Mouse (Mus musculus) limb, embryonic 10.5 days (tissue): ENCODE results near the gene Asmt. TPM values are rescaled to one million over a fixed set of nuclear protein-coding genes. Genes with fewer than 3 reads are reported as not detected.

Source experiments
- DNase-seq: peaks from one replicate; pipeline ENCODE4 v3.0.0-alpha.2; 2017; ENCODE audit warnings: low spot score
- H3K27ac ChIP-seq: fragments of 300-500 bp; sonication (generic); 2 replicates; pipeline ENCODE4 v1.5.1; 2016; ENCODE audit warnings: mild to moderate bottlenecking
- H3K27me3 ChIP-seq: fragments of 300-500 bp; sonication (generic); 2 replicates; pipeline ENCODE4 v1.6.1; 2016; ENCODE audit warnings: low read depth, mild to moderate bottlenecking; ENCODE audit not compliant: poor library complexity, severe bottlenecking
- H3K36me3 ChIP-seq: fragments of 300-500 bp; sonication (generic); 2 replicates; pipeline ENCODE4 v1.6.1; 2016; ENCODE audit warnings: mild to moderate bottlenecking, moderate library complexity
- H3K4me1 ChIP-seq: fragments of 300-500 bp; sonication (generic); 2 replicates; pipeline ENCODE4 v1.6.1; 2016
- H3K4me3 ChIP-seq: fragments of 300-500 bp; sonication (generic); 2 replicates; pipeline ENCODE4 v1.5.1; 2016; ENCODE audit warnings: mild to moderate bottlenecking, moderate library complexity
- H3K9me3 ChIP-seq: fragments of 300-500 bp; sonication (generic); replicated peaks from 2 replicates; pipeline ENCODE4 v1.6.1; 2016; ENCODE audit warnings: mild to moderate bottlenecking
- WGBS: fragments of 180-500 bp; shearing (Covaris S2); methylation state at CpG from one replicate; pipeline ENCODE4 v1.1.7; 2016; 5-methylcytosine and 5-hydroxymethylcytosine counted together
- polyA plus RNA-seq: library from polyadenylated mRNA; unstranded; fragments of >200 nt; fragmentation: Nextera tagmentation; extraction: Ambion mirVana; gene quantifications from 2 replicates; pipeline ENCODE4 v1.2.1, GENCODE M21; 2016

Asmt gene
- polyA plus RNA-seq: not detected in 2 replicates

DNA sequence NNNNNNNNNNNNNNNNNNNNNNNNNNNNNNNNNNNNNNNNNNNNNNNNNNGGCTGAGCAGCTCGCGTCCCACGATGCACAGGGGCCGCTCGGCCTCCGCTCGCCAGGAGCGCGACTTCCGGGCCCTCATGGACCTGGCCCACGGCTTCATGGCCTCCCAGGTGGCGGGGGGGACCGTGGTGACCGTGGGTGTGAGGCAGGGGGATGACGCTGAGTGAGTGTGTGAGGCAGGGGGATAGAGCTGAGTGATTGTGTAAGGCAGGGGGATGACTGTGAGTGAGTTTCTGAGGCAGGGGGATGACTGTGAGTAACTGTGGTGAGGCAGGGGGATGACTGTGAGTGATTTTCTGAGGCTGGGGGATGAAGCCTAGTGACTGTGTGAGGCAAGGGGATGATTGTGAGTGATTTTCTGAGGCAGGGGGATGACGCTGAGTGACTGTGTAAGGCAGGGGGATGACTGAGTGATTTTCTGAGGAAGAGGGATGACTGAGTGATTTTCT is at the start of gene Asmt:
Gene Asmt, plus strand, starts transcription at position 51 of the 499 bp plus-strand sequence.
- H3K36me3 ChIP-seq: peaks cover 50% of the 10 kb centered on the region
- WGBS: 92% methylated on average over 16 of the region's 16 CpGs
- DNase-seq: peak; percentile 67
- no peak within 1 kb of the TSS for H3K27ac ChIP-seq
- no peaks in the 10 kb centered on the region for H3K27me3 ChIP-seq
- H3K9me3 ChIP-seq: peaks cover 48% of the 10 kb centered on the region
- H3K4me3 ChIP-seq: no peak within 1 kb of the TSS
- no peaks in the 10 kb centered on the region for H3K4me1 ChIP-seq

DNA sequence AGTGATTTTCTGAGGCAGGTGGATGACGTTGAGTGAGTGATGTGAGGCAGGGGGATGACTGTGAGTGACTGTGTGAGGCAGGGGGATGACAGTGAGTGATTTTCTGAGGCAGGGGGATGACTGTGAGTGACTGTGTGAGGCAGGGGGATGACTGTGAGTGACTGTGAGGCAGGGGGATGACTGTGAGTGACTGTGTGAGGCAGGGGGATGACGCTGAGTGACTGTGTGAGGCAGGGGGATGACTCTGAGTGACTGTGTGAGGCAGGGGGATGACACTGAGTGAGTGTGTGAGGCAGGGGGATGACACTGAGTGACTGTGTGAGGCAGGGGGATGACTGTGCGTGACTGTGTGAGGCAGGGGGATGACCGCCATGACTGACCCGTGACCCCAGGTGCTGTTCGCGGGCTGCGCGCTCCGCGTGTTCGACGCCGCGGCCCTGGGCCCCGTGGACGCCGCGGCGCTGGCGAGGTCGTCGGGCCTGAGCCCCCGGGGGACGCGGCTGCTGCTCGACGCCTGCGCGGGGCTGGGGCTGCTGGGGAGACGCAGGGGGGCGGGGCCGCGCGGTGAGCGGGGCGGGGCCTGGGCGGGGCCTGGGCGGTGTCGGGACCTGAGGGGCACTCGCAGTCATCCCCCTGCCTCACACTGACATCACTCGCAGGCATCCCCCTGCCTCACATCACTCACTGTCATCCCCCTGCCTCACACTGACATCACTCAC is 948 bp downstream of the Asmt start:
- no peaks in the 10 kb centered on the region for H3K4me1 ChIP-seq
- H3K4me3 ChIP-seq: no peak overlapping the region
- WGBS: 89% methylated on average over 42 of the region's 42 CpGs
- DNase-seq: peak; percentile 66
- peaks cover 50% of the 10 kb centered on the region for H3K9me3 ChIP-seq
- H3K36me3 ChIP-seq: peaks cover 52% of the 10 kb centered on the region
- H3K27ac ChIP-seq: no peak overlapping the region
- H3K27me3 ChIP-seq: no peaks in the 10 kb centered on the region

DNA sequence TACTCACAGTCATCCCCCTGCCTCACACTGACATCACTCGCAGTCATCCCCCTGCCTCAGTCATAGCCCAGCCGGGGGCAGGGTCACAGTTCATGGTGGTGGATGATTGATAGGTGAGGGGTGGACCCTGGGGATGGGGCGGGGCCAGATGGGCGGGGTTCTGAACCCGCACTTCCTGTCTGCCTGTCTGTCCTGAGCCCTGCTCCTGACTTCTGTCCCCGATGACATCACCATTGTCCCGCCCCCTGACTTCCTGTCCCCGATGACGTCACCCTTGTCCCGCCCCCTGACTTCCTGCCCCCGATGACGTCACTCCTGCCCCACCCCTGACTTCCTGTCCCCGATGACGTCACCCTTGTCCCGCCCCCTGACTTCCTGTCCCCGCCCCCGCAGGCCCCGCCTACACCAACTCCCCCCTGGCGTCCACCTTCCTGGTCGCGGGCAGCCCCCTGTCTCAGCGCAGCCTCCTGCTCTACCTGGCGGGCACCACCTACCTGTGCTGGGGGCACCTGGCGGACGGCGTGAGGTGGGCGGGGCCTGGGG is 1.9 kb downstream of the Asmt start:
- no peaks in the 10 kb centered on the region for H3K27me3 ChIP-seq
- DNase-seq: peak; percentile 65
- H3K4me3 ChIP-seq: peak overlapping the region; percentile 29
- H3K36me3 ChIP-seq: peaks cover 52% of the 10 kb centered on the region
- 86% methylated on average over 27 of the region's 27 CpGs for WGBS
- no peaks in the 10 kb centered on the region for H3K4me1 ChIP-seq
- no peak overlapping the region for H3K27ac ChIP-seq
- peaks cover 50% of the 10 kb centered on the region for H3K9me3 ChIP-seq

DNA sequence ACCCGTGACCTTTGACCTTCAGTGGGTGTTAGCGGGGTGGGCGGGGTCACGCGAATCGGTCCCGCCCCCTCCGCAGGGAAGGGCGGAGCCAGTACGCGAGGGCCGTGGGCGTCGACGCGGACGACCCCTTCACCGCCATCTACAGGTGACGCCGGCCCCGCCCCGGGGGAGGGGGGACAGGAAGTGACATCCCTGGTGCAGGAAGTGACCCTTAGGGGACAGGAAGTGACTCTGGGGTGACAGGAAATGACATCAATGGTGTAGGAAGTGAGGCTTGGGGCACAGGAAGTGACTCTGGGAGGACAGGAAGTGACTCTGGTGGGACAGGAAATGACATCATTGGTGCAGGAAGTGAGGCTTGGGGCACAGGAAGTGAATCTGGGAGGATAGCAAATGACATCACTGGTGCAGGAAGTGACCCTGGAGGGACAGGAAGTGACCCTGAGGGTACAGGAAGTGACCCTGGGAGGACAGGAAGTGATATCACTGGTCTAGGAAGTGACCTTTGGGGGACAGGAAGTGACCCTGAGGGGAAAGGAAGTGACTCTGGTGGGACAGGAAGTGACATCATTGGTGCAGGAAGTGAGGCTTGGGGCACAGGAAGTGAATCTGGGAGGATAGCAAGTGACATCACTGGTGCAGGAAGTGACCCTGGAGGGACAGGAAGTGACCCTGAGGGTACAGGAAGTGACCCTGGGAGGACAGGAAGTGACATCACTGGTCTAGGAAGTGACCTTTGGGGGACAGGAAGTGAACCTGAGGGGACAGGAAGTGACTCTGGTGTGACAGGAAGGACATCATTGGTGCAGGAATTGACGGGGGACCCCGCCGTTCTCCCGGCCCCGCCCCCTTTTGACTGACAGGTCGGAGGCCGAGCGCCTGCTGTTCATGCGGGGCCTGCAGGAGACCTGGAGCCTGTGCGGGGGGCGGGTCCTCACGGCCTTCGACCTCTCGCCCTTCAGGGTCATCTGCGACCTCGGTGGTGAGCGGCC is 2.7 kb downstream of the Asmt start:
- Histone ChIP-seq H3K4me3 (peak overlapping the region; percentile 29; the same call in 1 of the 2 replicates), H3K9me3 (peaks cover 50% of the 10 kb centered on the region), H3K4me1 (no peaks in the 10 kb centered on the region), H3K36me3 (peaks cover 52% of the 10 kb centered on the region), H3K27ac (no peak overlapping the region), H3K27me3 (no peaks in the 10 kb centered on the region)
- peak; percentile 53 for DNase-seq
- 83% methylated on average over 39 of the region's 39 CpGs for WGBS

DNA sequence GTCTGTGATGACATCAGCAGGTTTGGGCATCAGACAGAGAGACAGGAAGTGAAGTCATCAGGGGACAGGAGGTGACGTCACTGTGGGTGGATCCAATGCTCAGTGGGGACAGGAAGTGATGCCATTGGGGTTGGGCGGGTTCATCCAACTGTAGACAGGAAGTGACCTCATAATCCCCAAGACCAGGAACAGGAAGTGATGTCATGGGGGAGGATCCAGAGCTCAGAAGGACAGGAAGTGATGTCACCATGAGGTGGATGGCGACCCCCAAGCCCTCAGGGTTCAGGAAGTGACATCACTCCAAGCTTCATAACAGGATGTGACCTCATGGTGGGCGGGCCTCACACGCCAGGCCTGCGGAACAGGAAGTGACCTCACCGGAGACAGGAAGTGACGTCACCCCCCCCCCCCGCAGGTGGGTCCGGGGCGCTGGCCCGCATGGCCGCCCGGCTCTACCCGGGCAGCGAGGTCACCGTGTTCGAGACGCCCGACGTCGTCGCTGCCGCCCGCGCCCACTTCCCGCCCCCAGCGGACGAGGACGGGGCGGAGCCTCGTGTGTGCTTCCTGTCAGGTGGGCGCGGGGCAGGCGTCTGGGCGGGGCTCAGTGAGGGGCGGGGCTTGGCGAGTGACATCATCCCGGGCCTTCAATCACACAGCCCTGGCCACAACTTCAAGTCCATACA is 3.6 kb downstream of the Asmt start:
- Histone ChIP-seq H3K27me3 (no peaks in the 10 kb centered on the region), H3K9me3 (peaks cover 50% of the 10 kb centered on the region), H3K4me1 (no peaks in the 10 kb centered on the region), H3K27ac (no peak overlapping the region), H3K4me3 (no peak overlapping the region), H3K36me3 (peaks cover 52% of the 10 kb centered on the region)
- no peak for DNase-seq
- 96% methylated on average over 39 of the region's 39 CpGs for WGBS

DNA sequence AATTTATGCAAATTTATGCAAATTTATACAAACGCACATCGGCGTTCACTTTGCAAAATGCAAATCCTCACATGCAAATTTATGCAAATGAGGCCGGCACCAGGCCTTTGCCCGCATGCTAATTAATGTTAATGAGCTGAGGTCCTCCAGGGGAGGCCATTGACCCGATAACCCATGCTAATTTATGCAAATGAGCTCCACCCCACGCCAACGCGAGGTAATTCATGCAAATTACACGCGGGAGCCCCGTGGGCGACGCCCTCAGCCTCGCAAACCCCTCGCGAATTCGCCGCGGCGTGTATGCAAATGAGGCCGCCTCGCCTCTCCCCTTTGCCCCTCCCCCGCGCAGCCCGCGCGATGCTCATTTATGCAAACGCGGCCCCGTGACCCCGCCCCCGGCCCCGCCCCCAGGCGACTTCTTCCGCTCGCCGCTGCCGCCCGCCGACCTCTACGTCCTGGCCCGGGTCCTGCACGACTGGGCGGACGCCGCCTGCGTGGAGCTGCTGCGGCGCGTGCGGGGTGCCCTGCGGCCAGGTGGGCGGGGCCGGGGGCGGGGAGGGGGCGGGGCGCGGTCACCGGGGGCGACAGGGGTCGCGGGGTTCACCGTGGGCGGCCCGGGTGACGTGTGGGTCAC is 4.3 kb downstream of the Asmt start:
- Histone ChIP-seq H3K4me1 (no peaks in the 10 kb centered on the region), H3K27ac (no peak overlapping the region), H3K9me3 (peaks cover 50% of the 10 kb centered on the region), H3K27me3 (no peaks in the 10 kb centered on the region), H3K4me3 (no peak overlapping the region), H3K36me3 (peaks cover 52% of the 10 kb centered on the region)
- DNase-seq: no peak
- 96% methylated on average over 67 of the region's 67 CpGs for WGBS

DNA sequence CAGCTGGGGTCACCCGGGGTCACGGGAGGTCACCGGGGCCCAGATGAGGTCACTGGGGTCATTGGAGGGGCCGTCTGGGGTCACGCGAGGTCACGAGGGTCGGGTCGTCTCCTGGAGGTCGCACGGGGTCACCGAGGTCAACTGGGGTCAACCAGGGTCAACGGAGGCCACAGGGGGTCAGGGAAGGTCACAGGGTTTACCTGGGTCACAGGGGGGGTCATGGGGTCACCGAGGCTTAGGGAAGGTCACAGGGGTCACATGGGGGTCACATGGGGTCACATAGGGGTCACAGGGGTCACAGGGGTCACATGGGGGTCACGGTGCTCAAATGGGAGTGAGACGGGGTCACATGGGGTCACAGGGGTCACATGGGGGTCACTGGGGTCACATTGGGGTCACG is 4.8 kb downstream of the Asmt start:
- Histone ChIP-seq H3K4me3 (no peak overlapping the region), H3K36me3 (peaks cover 52% of the 10 kb centered on the region), H3K4me1 (no peaks in the 10 kb centered on the region), H3K27me3 (no peaks in the 10 kb centered on the region), H3K27ac (no peak overlapping the region), H3K9me3 (peaks cover 50% of the 10 kb centered on the region)
- DNase-seq: no peak
- 97% methylated on average over 17 of the region's 17 CpGs for WGBS

DNA sequence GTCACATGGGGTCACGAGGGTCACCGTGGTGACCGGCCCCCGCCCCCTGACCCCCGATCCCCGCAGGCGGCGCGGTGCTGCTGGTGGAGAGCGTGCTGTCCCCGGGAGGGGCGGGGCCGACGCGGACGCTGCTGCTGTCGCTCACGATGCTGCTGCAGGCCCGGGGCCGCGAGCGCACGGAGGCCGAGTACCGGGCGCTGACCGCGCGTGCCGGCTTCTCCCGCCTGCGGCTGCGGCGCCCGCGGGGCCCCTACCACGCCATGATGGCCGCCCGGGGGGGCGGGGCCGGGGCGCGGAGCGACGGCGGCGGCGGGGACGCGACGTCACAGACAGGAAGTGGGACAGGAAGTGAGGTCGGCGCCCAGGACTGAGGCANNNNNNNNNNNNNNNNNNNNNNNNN is 5.2 kb downstream of the Asmt start:
- H3K4me3 ChIP-seq: no peak overlapping the region
- no peaks in the 10 kb centered on the region for H3K27me3 ChIP-seq
- DNase-seq: no peak
- peaks cover 48% of the 10 kb centered on the region for H3K9me3 ChIP-seq
- no peak overlapping the region for H3K27ac ChIP-seq
- no peaks in the 10 kb centered on the region for H3K4me1 ChIP-seq
- H3K36me3 ChIP-seq: peaks cover 49% of the 10 kb centered on the region
- 99% methylated on average over 53 of the region's 53 CpGs for WGBS
